Mouse (Mus musculus) CH12F3 (cell line): ENCODE data around the gene Tgfb1i1.

Source experiments
- in situ Hi-C: fragments of 300-500 bp; cut with MboI; formaldehyde crosslinking; loops from 2 replicates; pipeline ENCODE4 v1.14.3; 2020; ENCODE audit warnings: low sequenced_read_pairs

Tgfb1i1 gene

GRCm38 (mm10) chr7:128284047-128284446 is 37.4 kb downstream of the Tgfb1i1 start:
- in situ Hi-C loops, result no loop called here

GRCm38 (mm10) chr7:128285060-128285459 is 38.4 kb downstream of the Tgfb1i1 start:
- in situ Hi-C loops, result no loop called here

- in situ Hi-C loops, result no loop called here
Measured at GRCm38 (mm10) chr7:128288923-128289544, 42.4 kb downstream of the Tgfb1i1 start.

GRCm38 (mm10) chr7:128294785-128295184 is 48.2 kb downstream of the Tgfb1i1 start:
- in situ Hi-C loops, result no loop called here

- in situ Hi-C loops, result no loop called here
Measured at GRCm38 (mm10) chr7:128296514-128296913, 49.9 kb downstream of the Tgfb1i1 start.

GRCm38 (mm10) chr7:128297291-128297616 is 50.6 kb downstream of the Tgfb1i1 start:
- in situ Hi-C loops, result no loop called here

- in situ Hi-C loops, result no loop called here
Measured at GRCm38 (mm10) chr7:128297617-128298480, 51.2 kb downstream of the Tgfb1i1 start, which contains the start of gene BC017158. Gene BC017158, minus strand, starts transcription at chr7:128298170.

GRCm38 (mm10) chr7:128298481-128299342 is 52.1 kb downstream of the Tgfb1i1 start:
- in situ Hi-C loops, result no loop called here

GRCm38 (mm10) chr7:128300952-128301351 is 54.3 kb downstream of the Tgfb1i1 start:
- in situ Hi-C loops, result no loop called here

- in situ Hi-C loops, result no loop called here
Measured at GRCm38 (mm10) chr7:128302151-128302550, 55.5 kb downstream of the Tgfb1i1 start.

- in situ Hi-C loops, result no loop called here
Measured at GRCm38 (mm10) chr7:128304198-128304597, 57.6 kb downstream of the Tgfb1i1 start.

- in situ Hi-C loops, result no loop called here
Measured at GRCm38 (mm10) chr7:128304907-128305306, 58.3 kb downstream of the Tgfb1i1 start.
